Mouse (Mus musculus) bone marrow macrophage, adult 2 months (primary cell): ENCODE results near the gene Spint2.

ENCODE experiments used
- CTCF ChIP-seq: IDR thresholded peaks from 2 replicates; pipeline ENCODE4 v1.5.1; 2012; ENCODE audit warnings: low read depth, mild to moderate bottlenecking, low read length, moderate library complexity
- POLR2A ChIP-seq: IDR thresholded peaks from 2 replicates; pipeline ENCODE4 v1.6.1; 2012; ENCODE audit warnings: mild to moderate bottlenecking, low read depth, low read length, borderline replicate concordance

GRCm38 (mm10) chr7:29291616-29292457, 10.1 kb upstream of the Spint2 start:
- no peak for TF ChIP-seq POLR2A
- TF ChIP-seq CTCF = no peak
